Mouse (Mus musculus) small intestine, adult 2 months (tissue): ENCODE measurements around the gene Anks3.

Experiments used
- CTCF ChIP-seq: fragments of 200-500 bp; IDR thresholded peaks from 2 replicates; pipeline ENCODE4 v1.5.1; 2012; ENCODE audit warnings: low read depth, mild to moderate bottlenecking, control low read depth, inconsistent platforms, low read length, moderate library complexity, mixed read lengths; ENCODE audit not compliant: insufficient replicate concordance, insufficient read length; ENCODE audit errors: extremely low read depth
- POLR2A ChIP-seq: fragments of 200-500 bp; IDR thresholded peaks from 2 replicates; pipeline ENCODE4 v1.6.1; 2012; ENCODE audit warnings: low read depth, mild to moderate bottlenecking, control low read depth, inconsistent platforms, low read length, moderate library complexity

- TF ChIP-seq CTCF (no peak), POLR2A (no peak)
Observed at GRCm38 (mm10) chr16:4993276-4993675, 29.3 kb upstream of the Anks3 start.
